8 mouse cellular contexts compared by ENCODE assay signal in genomic region chr4:133887249-133887648, GRCm38 (mm10). TPM values are rescaled to one million over a fixed set of nuclear protein-coding genes. Genes with fewer than 3 reads are reported as not detected.
DNase-seq lines count a peak whose midpoint lies in the region; ATAC-seq lines count a peak whose summit lies in the region.

No protein-coding gene starts in this region.

- H3K27me3 ChIP-seq in hindbrain, embryonic 10.5 days (ENCODE audit: insufficient read depth, poor library complexity, severe bottlenecking): peaks cover 9% of the 10 kb centered on the region; the same call in 1 of the 2 replicates
- H3K27me3 ChIP-seq in limb, embryonic 15.5 days: no peaks in the 10 kb centered on the region
- no peaks in the 10 kb centered on the region for H3K27me3 ChIP-seq in neural tube, embryonic 13.5 days

- no peaks in the 10 kb centered on the region for H3K36me3 ChIP-seq in hindbrain, embryonic 10.5 days
- 0 out of 2 replicates have a peak, but pooled peaks cover 3% of the 10 kb centered on the region for H3K36me3 ChIP-seq in limb, embryonic 15.5 days
- H3K36me3 ChIP-seq in neural tube, embryonic 13.5 days: no peaks in the 10 kb centered on the region

- H3K4me1 ChIP-seq in hindbrain, embryonic 10.5 days (replicated peaks): peaks cover 39% of the 10 kb centered on the region
- peaks cover 35% of the 10 kb centered on the region for H3K4me1 ChIP-seq in limb, embryonic 15.5 days
- H3K4me1 ChIP-seq in neural tube, embryonic 13.5 days (replicated peaks): peaks cover 21% of the 10 kb centered on the region

- WGBS in hindbrain, embryonic 10.5 days: under 1% methylated on average over 32 of the region's 32 CpGs
- 0% methylated on average over 23 of the region's 32 CpGs for WGBS in limb, embryonic 15.5 days
- under 1% methylated on average over 24 of the region's 32 CpGs for WGBS in neural tube, embryonic 13.5 days

- peak overlapping the region; percentile 91 for H3K9ac ChIP-seq in limb, embryonic 15.5 days
- H3K9ac ChIP-seq in neural tube, embryonic 13.5 days: peak overlapping the region; percentile 90

- H3K9me3 ChIP-seq in hindbrain, embryonic 10.5 days: no peaks in the 10 kb centered on the region
- no peaks in the 10 kb centered on the region for H3K9me3 ChIP-seq in limb, embryonic 15.5 days
- no peaks in the 10 kb centered on the region for H3K9me3 ChIP-seq in neural tube, embryonic 13.5 days

- H3K4me2 ChIP-seq in limb, embryonic 15.5 days: peak overlapping the region; percentile 96
- peak overlapping the region; percentile 79 for H3K4me2 ChIP-seq in neural tube, embryonic 13.5 days

- DNase-seq in adrenal gland, adult (ENCODE audit: inconsistent age in 2 of 2, low spot score in 1 of 2): peak; percentile 59 to 80
- DNase-seq in adrenal gland, adult 18-20 months (ENCODE audit: low spot score in 2 of 2): no peak
- DNase-seq in ES-CJ7 (ENCODE audit: low read depth, low spot score): peak; percentile 44
- peak; percentile 64 to 73 for DNase-seq in cerebellum, postnatal 36 days
- no peak for DNase-seq in hindbrain, embryonic 10.5 days (ENCODE audit: low spot score)
- DNase-seq in gastrocnemius, adult 8-10 months (ENCODE audit: low spot score in 2 of 2): no peak

- peak overlapping the region; percentile 92 for H3K27ac ChIP-seq in hindbrain, embryonic 10.5 days
- H3K27ac ChIP-seq in limb, embryonic 15.5 days: peak overlapping the region; percentile 85
- peak overlapping the region; percentile 76 for H3K27ac ChIP-seq in neural tube, embryonic 13.5 days (replicated peaks)

- ATAC-seq in limb, embryonic 15.5 days (ENCODE audit: insufficient number of reproducible peaks, low FRiP score, low TSS enrichment, low read depth): peak; percentile 35
- peak; percentile 51 for ATAC-seq in neural tube, embryonic 13.5 days (ENCODE audit: low read depth)

- peak overlapping the region; percentile 89 for H3K4me3 ChIP-seq in hindbrain, embryonic 10.5 days
- peak overlapping the region; percentile 87 for H3K4me3 ChIP-seq in limb, embryonic 15.5 days
- H3K4me3 ChIP-seq in neural tube, embryonic 13.5 days: peak overlapping the region; percentile 69

RNA-seq across cellular contexts. Expression of gene Rps6ka1, which starts 0.3 kb away (rescaled TPM):
- total RNA-seq in adrenal gland, adult 18-20 months (2021): 10 to 100 TPM; 11.1 to 17.2 TPM
- polyA plus RNA-seq in hindbrain, embryonic 10.5 days (2016; fragmentation: Nextera tagmentation; extraction: Ambion mirVana): 35.6 and 38.9 TPM in 2 replicates
- polyA plus RNA-seq in limb, embryonic 15.5 days (2015; fragmentation: Nextera tagmentation; extraction: Ambion mirVana): 31.5 and 35.6 TPM in 2 replicates
- polyA plus RNA-seq in neural tube, embryonic 13.5 days (2015; fragmentation: Nextera tagmentation; extraction: Ambion mirVana): 21.3 and 21.8 TPM in 2 replicates
- total RNA-seq in gastrocnemius, adult 8-10 months (2022): 1 to 10 TPM; 3.3 to 4.7 (median 4.0) TPM

Comparison
In these comparisons a context has a peak if more than half of its experiments do, and no peak if none do; other contexts are left out.
1. DNase-seq: peak in adrenal gland, adult (2 of 2), ES-CJ7 (single experiment) and cerebellum, postnatal 36 days (2 of 2); none in adrenal gland, adult 18-20 months (0 of 2), hindbrain, embryonic 10.5 days (single experiment) and gastrocnemius, adult 8-10 months (0 of 2).
2. Peak in every context shown above with its lines, with median percentiles within 50 percentile points of each other: H3K27ac ChIP-seq and H3K4me3 ChIP-seq.